Mouse (Mus musculus) intestine, embryonic 16.5 days (tissue): ENCODE data around the gene Trmt13. TPM values are rescaled to one million over a fixed set of nuclear protein-coding genes. Genes with fewer than 3 reads are reported as not detected.

Source experiments
- ATAC-seq: fragments of 200-750 bp; cut with Nextera tagmentation; 2 replicates; pipeline ENCODE4 v1.8.0; 2017; ENCODE audit warnings: moderate TSS enrichment, moderate library complexity
- H3K27ac ChIP-seq: fragments of 300-500 bp; sonication (generic); 2 replicates; pipeline ENCODE4 v1.5.1; 2014; ENCODE audit warnings: mild to moderate bottlenecking, low read length
- H3K27me3 ChIP-seq: fragments of 300-500 bp; sonication (generic); replicated peaks from 2 replicates; pipeline ENCODE4 v1.6.1; 2014; ENCODE audit warnings: low read length, control low read depth, mixed read lengths; ENCODE audit not compliant: control insufficient read depth, insufficient read depth
- H3K36me3 ChIP-seq: fragments of 300-500 bp; sonication (generic); 2 replicates; pipeline ENCODE4 v1.6.1; 2014; ENCODE audit warnings: low read length, control low read depth; ENCODE audit not compliant: control insufficient read depth, insufficient read depth
- H3K4me1 ChIP-seq: fragments of 300-500 bp; sonication (generic); 2 replicates; pipeline ENCODE4 v1.6.1; 2014; ENCODE audit warnings: low read length, control low read depth, mixed read lengths; ENCODE audit not compliant: control insufficient read depth, insufficient read depth
- H3K4me2 ChIP-seq: fragments of 300-500 bp; sonication (generic); 2 replicates; pipeline ENCODE4 v1.6.1; 2014; ENCODE audit warnings: low read depth, low read length, control low read depth
- H3K4me3 ChIP-seq: fragments of 300-500 bp; sonication (generic); 2 replicates; pipeline ENCODE4 v1.5.1; 2014; ENCODE audit warnings: mild to moderate bottlenecking, low read length
- H3K9ac ChIP-seq: fragments of 300-500 bp; sonication (generic); 2 replicates; pipeline ENCODE4 v1.6.1; 2014; ENCODE audit warnings: low read depth, low read length
- H3K9me3 ChIP-seq: fragments of 300-500 bp; sonication (generic); 2 replicates; pipeline ENCODE4 v1.6.1; 2016; ENCODE audit warnings: low read length, control low read depth; ENCODE audit not compliant: control insufficient read depth
- WGBS: fragments of 180-500 bp; shearing (Covaris S2); extraction: QIAGEN DNeasy Blood & Tissue Kit; methylation state at CpG from one replicate; pipeline ENCODE4 v1.1.7; 2014; 5-methylcytosine and 5-hydroxymethylcytosine counted together
- polyA plus RNA-seq: library from polyadenylated mRNA; unstranded; fragments of >200 nt; fragmentation: Nextera tagmentation; extraction: Ambion mirVana; gene quantifications from 2 replicates; pipeline ENCODE4 v1.2.1, GENCODE M21; 2015

Trmt13 gene
- polyA plus RNA-seq, 1 experiment from 2014 or later, result 20.5 TPM

GRCm38 (mm10) chr3:116537200-116537573, 77.2 kb downstream of the Trmt13 start:
- Histone ChIP-seq H3K36me3 (peaks cover 6% of the 10 kb centered on the region; the same call in 1 of the 2 replicates), H3K9me3 (no peaks in the 10 kb centered on the region), H3K4me1 (no peaks in the 10 kb centered on the region), H3K4me2 (no peak overlapping the region), H3K4me3 (no peak overlapping the region), H3K27ac (no peak overlapping the region), H3K27me3 (no peaks in the 10 kb centered on the region), H3K9ac (no peak overlapping the region)
- whole genome bisulfite sequencing, result 55% methylated on average over 6 of the region's 6 CpGs
- no peak for ATAC-seq

GRCm38 (mm10) chr3:116536428-116537199, 77.8 kb downstream of the Trmt13 start:
- Histone ChIP-seq H3K4me3 (no peak overlapping the region), H3K9me3 (no peaks in the 10 kb centered on the region), H3K4me1 (no peaks in the 10 kb centered on the region), H3K4me2 (no peak overlapping the region), H3K36me3 (peaks cover 6% of the 10 kb centered on the region; the same call in 1 of the 2 replicates), H3K27me3 (no peaks in the 10 kb centered on the region), H3K27ac (no peak overlapping the region), H3K9ac (no peak overlapping the region)
- ATAC-seq, result peak; percentile 68
- WGBS, result 44% methylated on average over 16 of the region's 16 CpGs

Other genes with a start within 250 kb of the Trmt13 start
- gene Cdc14a, start 190.6 kb downstream of the Trmt13 start, polyA plus RNA-seq, result 5.4 and 5.9 TPM in 2 replicates
- gene Rtca, start 106.4 kb downstream of the Trmt13 start, polyA plus RNA-seq, result 56.9 and 62.2 TPM in 2 replicates
- gene Dbt, start 101.5 kb downstream of the Trmt13 start, polyA plus RNA-seq, result 20.9 and 21.7 TPM in 2 replicates
- gene Lrrc39, start 51.6 kb downstream of the Trmt13 start, polyA plus RNA-seq, result 4.7 and 5.6 TPM in 2 replicates
- 11.3 and 14.4 TPM in 2 replicates for gene Sass6, start 19.6 kb downstream of the Trmt13 start, polyA plus RNA-seq
- gene Mfsd14a, start 48.1 kb upstream of the Trmt13 start, polyA plus RNA-seq, result 81.3 TPM in 2 replicates
- not detected in 2 replicates for gene Gm43191, start 66.7 kb upstream of the Trmt13 start, polyA plus RNA-seq
- gene Slc35a3, start 98.2 kb upstream of the Trmt13 start, polyA plus RNA-seq, result 19.8 and 21.5 TPM in 2 replicates
- 9.9 and 10.3 TPM in 2 replicates for gene Agl, start 193.6 kb upstream of the Trmt13 start, polyA plus RNA-seq
- 44.6 and 44.7 TPM in 2 replicates for gene Frrs1, start 244.9 kb upstream of the Trmt13 start, polyA plus RNA-seq